Mouse (Mus musculus): ENCODE results near the gene Bod1l. TPM values are rescaled to one million over a fixed set of nuclear protein-coding genes. Genes with fewer than 3 reads are reported as not detected.
A peak's percentile ranks its signal among the peaks of the same experiment; 100 is the strongest.

The Bod1l gene
- polyA plus RNA-seq (2012; rRNA removed), result 3.7 and 4.8 TPM in 2 replicates

DNA sequence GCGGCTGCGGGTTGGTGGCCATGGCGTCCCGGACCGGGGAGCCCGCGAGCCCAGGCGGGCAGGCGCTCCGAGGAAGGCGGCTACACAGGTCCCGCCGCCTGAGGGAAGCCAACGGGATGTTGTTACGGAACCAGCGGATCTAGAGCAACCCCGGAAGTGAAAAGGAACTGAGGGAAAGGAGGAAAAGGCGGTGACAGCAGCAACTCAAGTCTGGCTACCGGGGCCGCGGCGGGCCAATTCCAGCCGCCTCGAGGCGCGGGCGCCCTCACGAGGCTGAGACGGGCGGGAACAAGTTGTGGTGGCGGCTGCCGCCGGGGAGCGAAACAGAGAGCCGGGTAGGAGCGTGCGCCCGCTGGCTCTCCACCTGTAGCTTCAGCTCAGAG, at the start of gene Bod1l:
Bod1l (minus strand) TSS at position 169 of the 383 bp plus-strand sequence.
- under 1% methylated on average over 37 of the region's 38 CpGs for WGBS
- Histone ChIP-seq H3K4me3 (replicated peaks; ENCODE audit: extremely low read depth, low read depth, low read length) (peak within 1 kb of the TSS; percentile 97), H3K4me1 (ENCODE audit: control insufficient read depth, insufficient read depth, low read length) (peaks cover 4% of the 10 kb centered on the region; the same call in 1 of the 2 replicates)
- DNase-seq, result peak; percentile 95
- peak; percentile 60; the same call in 1 of the 2 replicates for TF ChIP-seq POLR2A (IDR thresholded peaks at IDR 0.05; ENCODE audit: borderline replicate concordance, extremely low read depth, low read depth, low read length)
- TF ChIP-seq CTCF (IDR thresholded peaks at IDR 0.05; ENCODE audit: insufficient read depth, low read length), result no peak

- no peaks in the 10 kb centered on the region for H3K4me1 ChIP-seq (ENCODE audit: control insufficient read depth, insufficient read depth, low read length)
- 56% methylated on average over 6 of the region's 6 CpGs for WGBS
- no peak for TF ChIP-seq POLR2A (IDR thresholded peaks at IDR 0.05; ENCODE audit: borderline replicate concordance, extremely low read depth, low read depth, low read length)
- no peak for TF ChIP-seq CTCF (IDR thresholded peaks at IDR 0.05; ENCODE audit: insufficient read depth, low read length)
- no peak overlapping the region for H3K4me3 ChIP-seq (replicated peaks; ENCODE audit: extremely low read depth, low read depth, low read length)
- no peak for DNase-seq
These were observed 49.2 kb upstream of the Bod1l start for GRCm38 (mm10) chr5:41893351-41893750.

- H3K4me3 ChIP-seq (replicated peaks; ENCODE audit: extremely low read depth, low read depth, low read length), result no peak overlapping the region
- DNase-seq, result no peak
- 40% methylated on average over 5 of the region's 5 CpGs for WGBS
- no peak for TF ChIP-seq POLR2A (IDR thresholded peaks at IDR 0.05; ENCODE audit: borderline replicate concordance, extremely low read depth, low read depth, low read length)
- no peak for TF ChIP-seq CTCF (IDR thresholded peaks at IDR 0.05; ENCODE audit: insufficient read depth, low read length)
- H3K4me1 ChIP-seq (ENCODE audit: control insufficient read depth, insufficient read depth, low read length), result no peaks in the 10 kb centered on the region
These were observed 46.8 kb upstream of the Bod1l start for GRCm38 (mm10) chr5:41890871-41891270.

DNA sequence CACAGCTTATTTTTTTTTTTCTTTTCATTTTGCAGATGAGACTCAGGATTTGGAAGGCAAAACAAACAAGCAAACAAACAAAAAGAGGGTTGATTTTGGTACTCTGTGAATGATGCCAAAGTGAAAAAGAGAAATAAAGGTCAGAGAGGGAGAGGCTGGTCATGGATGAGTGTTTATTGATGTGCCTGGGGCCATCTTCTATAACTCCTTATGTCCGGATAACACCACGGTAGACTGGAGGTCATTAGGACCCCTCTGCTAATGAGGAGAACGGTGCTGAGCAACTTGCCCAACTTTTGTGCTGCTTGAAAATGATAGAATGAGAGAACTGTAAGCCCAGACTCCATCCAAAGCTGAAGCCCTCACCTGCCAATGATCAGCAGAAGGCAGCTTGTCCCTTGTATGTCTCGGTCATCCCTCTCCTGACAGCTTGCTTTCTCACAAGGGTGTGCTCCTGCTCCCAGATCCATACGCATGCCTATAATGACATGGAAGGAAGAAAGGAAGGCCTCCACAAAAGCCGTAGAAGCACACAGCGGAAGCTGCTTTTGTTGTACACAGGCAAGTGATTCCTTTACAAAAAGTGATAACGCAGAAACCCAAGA, 45.2 kb upstream of the Bod1l start:
- WGBS, result 84% methylated on average over 8 of the region's 8 CpGs
- no peak for TF ChIP-seq CTCF (IDR thresholded peaks at IDR 0.05; ENCODE audit: insufficient read depth, low read length)
- TF ChIP-seq POLR2A (IDR thresholded peaks at IDR 0.05; ENCODE audit: borderline replicate concordance, extremely low read depth, low read depth, low read length), result no peak
- no peaks in the 10 kb centered on the region for H3K4me1 ChIP-seq (ENCODE audit: control insufficient read depth, insufficient read depth, low read length)
- no peak for DNase-seq
- H3K4me3 ChIP-seq (replicated peaks; ENCODE audit: extremely low read depth, low read depth, low read length), result no peak overlapping the region

GRCm38 (mm10) chr5:41888834-41889233, 44.7 kb upstream of the Bod1l start:
- no peak overlapping the region for H3K4me3 ChIP-seq (replicated peaks; ENCODE audit: extremely low read depth, low read depth, low read length)
- no peaks in the 10 kb centered on the region for H3K4me1 ChIP-seq (ENCODE audit: control insufficient read depth, insufficient read depth, low read length)
- WGBS, result 34% methylated on average over 3 of the region's 3 CpGs
- no peak for TF ChIP-seq POLR2A (IDR thresholded peaks at IDR 0.05; ENCODE audit: borderline replicate concordance, extremely low read depth, low read depth, low read length)
- no peak for TF ChIP-seq CTCF (IDR thresholded peaks at IDR 0.05; ENCODE audit: insufficient read depth, low read length)
- no peak for DNase-seq

- H3K4me1 ChIP-seq (ENCODE audit: control insufficient read depth, insufficient read depth, low read length), result no peaks in the 10 kb centered on the region
- TF ChIP-seq CTCF (IDR thresholded peaks at IDR 0.05; ENCODE audit: insufficient read depth, low read length) (peak; percentile 50; the same call in 1 of the 2 replicates), POLR2A (IDR thresholded peaks at IDR 0.05; ENCODE audit: borderline replicate concordance, extremely low read depth, low read depth, low read length) (no peak)
- DNase-seq, result peak; percentile 29
- 9% methylated on average over 4 of the region's 4 CpGs for WGBS
- H3K4me3 ChIP-seq (replicated peaks; ENCODE audit: extremely low read depth, low read depth, low read length), result no peak overlapping the region
These were observed 43.6 kb upstream of the Bod1l start for GRCm38 (mm10) chr5:41887738-41888137.

GRCm38 (mm10) chr5:41884563-41884962, 40.4 kb upstream of the Bod1l start:
- Histone ChIP-seq H3K4me3 (replicated peaks; ENCODE audit: extremely low read depth, low read depth, low read length) (no peak overlapping the region), H3K4me1 (ENCODE audit: control insufficient read depth, insufficient read depth, low read length) (no peaks in the 10 kb centered on the region)
- 20% methylated on average over 12 of the region's 12 CpGs for WGBS
- TF ChIP-seq POLR2A (IDR thresholded peaks at IDR 0.05; ENCODE audit: borderline replicate concordance, extremely low read depth, low read depth, low read length) (no peak), CTCF (IDR thresholded peaks at IDR 0.05; ENCODE audit: insufficient read depth, low read length) (peak; percentile 46)
- DNase-seq, result peak; percentile 9

DNA sequence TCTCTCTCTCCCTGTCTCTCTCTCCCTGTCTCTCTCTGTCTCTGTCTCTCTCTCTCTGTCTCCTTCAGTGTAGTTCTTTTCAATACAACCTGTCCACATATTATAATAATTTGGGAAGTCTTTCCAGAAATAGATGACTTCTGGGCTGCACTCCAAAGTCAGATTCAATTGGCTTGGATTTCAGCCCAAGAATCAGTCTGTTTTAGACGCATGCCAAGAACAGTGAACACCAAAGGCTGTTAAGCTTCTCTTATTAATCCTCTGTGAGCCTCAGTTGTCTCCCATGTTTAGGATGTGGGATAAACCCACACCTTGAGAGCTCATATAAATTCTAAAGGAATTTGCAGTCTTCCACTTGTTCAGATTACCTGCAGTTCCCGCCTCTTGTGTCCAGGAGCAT, 27.0 kb upstream of the Bod1l start:
- no peak overlapping the region for H3K4me3 ChIP-seq (replicated peaks; ENCODE audit: extremely low read depth, low read depth, low read length)
- DNase-seq, result no peak
- WGBS, result 66% methylated on average over 2 of the region's 2 CpGs
- no peaks in the 10 kb centered on the region for H3K4me1 ChIP-seq (ENCODE audit: control insufficient read depth, insufficient read depth, low read length)
- TF ChIP-seq POLR2A (IDR thresholded peaks at IDR 0.05; ENCODE audit: borderline replicate concordance, extremely low read depth, low read depth, low read length) (no peak), CTCF (IDR thresholded peaks at IDR 0.05; ENCODE audit: insufficient read depth, low read length) (no peak)

GRCm38 (mm10) chr5:41855781-41856180, 11.7 kb upstream of the Bod1l start:
- WGBS, result 95% methylated on average over 2 of the region's 2 CpGs
- TF ChIP-seq CTCF (IDR thresholded peaks at IDR 0.05; ENCODE audit: insufficient read depth, low read length) (no peak), POLR2A (IDR thresholded peaks at IDR 0.05; ENCODE audit: borderline replicate concordance, extremely low read depth, low read depth, low read length) (no peak)
- no peak overlapping the region for H3K4me3 ChIP-seq (replicated peaks; ENCODE audit: extremely low read depth, low read depth, low read length)
- no peaks in the 10 kb centered on the region for H3K4me1 ChIP-seq (ENCODE audit: control insufficient read depth, insufficient read depth, low read length)
- no peak for DNase-seq

DNA sequence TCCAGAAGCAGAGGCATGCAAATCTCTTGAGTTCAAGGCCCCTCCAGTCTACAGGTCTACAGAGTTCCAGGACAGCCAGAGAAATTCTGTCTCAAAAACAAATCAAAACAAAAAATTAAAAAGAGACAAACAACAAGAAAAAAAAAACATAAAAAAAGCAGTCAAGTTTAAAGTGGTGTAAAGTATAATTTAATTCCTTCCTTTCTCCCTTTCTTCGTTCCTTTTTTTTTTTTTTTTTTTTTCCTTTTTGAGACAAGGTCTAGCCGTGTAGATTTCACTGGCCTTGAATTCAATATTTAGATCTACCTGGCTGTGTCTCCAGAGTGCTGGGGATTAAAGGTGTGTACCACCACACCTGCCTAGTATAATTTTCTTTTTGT, 1.4 kb upstream of the Bod1l start:
- H3K4me1 ChIP-seq (ENCODE audit: control insufficient read depth, insufficient read depth, low read length), result peaks cover 4% of the 10 kb centered on the region; the same call in 1 of the 2 replicates
- TF ChIP-seq CTCF (IDR thresholded peaks at IDR 0.05; ENCODE audit: insufficient read depth, low read length) (no peak), POLR2A (IDR thresholded peaks at IDR 0.05; ENCODE audit: borderline replicate concordance, extremely low read depth, low read depth, low read length) (no peak)
- peak overlapping the region; percentile 81 for H3K4me3 ChIP-seq (replicated peaks; ENCODE audit: extremely low read depth, low read depth, low read length)
- 35% methylated on average over 2 of the region's 2 CpGs for WGBS
- no peak for DNase-seq
